Mouse (Mus musculus): Measurements from ENCODE around the gene Matn1. TPM values are rescaled to one million over a fixed set of nuclear protein-coding genes. Genes with fewer than 3 reads are reported as not detected.

The Matn1 gene
- polyA plus RNA-seq, 1 experiment from 2014 or later = not detected

DNA sequence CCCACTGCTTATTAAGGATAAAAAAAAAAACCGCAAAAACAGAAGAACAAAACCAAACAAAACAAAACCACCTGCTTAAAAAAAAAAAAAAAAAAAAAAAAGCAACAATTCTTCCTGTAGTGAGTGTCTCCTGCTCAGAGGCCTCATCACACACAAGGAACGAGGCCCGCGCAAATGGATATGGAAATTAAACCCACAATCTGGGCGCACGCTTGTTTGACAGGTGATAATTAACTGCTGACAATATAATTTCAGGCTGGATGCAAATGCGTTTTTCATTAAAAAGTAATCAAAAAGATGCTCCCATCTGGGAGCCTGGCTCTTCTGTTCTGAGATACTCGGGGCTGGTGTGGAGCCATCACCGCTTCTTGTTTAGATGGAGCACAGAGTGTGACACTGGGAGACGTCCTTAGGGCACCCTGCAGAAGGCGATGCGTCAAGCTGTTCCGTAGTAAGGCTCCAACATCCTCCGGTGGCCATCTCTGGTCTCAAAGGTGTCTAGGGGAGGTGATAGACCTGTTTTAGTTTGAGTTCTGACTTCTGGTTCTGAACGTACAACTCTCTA, 56.5 kb downstream of the Matn1 start:
- Histone ChIP-seq H3K9ac (ENCODE audit: low read length) (no peak overlapping the region), H3K4me1 (replicated peaks; ENCODE audit: control insufficient read depth, insufficient read depth, low read length) (peaks cover 4% of the 10 kb centered on the region; the same call in 1 of the 2 replicates), H3K9me3 (ENCODE audit: control insufficient read depth, low read length) (no peaks in the 10 kb centered on the region), H3K27ac (ENCODE audit: low read depth, low read length) (no peak overlapping the region), H3K4me3 (ENCODE audit: low read depth, low read length) (no peak overlapping the region), H3K4me2 (ENCODE audit: low read depth, low read length, severe bottlenecking) (no peak overlapping the region), H3K36me3 (ENCODE audit: control insufficient read depth, insufficient read depth, low read length) (no peaks in the 10 kb centered on the region), H3K27me3 (ENCODE audit: control insufficient read depth, insufficient read depth, low read length) (no peaks in the 10 kb centered on the region)
- DNase-seq (ENCODE audit: low spot score) (no peak), ATAC-seq (replicated peaks; ENCODE audit: low FRiP score) (no peak)
- 82% methylated on average over 15 of the region's 15 CpGs for WGBS

Other genes starting within 250 kb of the Matn1 start
- 19.4 and 19.5 TPM in 2 replicates for gene Sdc3, start 151.8 kb upstream of the Matn1 start, polyA plus RNA-seq (2014; fragmentation: Nextera tagmentation; extraction: Ambion mirVana)
- 17.2 and 20.7 TPM in 2 replicates for gene Laptm5, start 31.3 kb upstream of the Matn1 start, polyA plus RNA-seq (2014; fragmentation: Nextera tagmentation; extraction: Ambion mirVana)

Data from forebrain, embryonic 11.5 days (tissue).